Mouse (Mus musculus) kidney, postnatal 0 days (tissue): ENCODE results near the gene Immp2l. TPM values are rescaled to one million over a fixed set of nuclear protein-coding genes. Genes with fewer than 3 reads are reported as not detected.
A peak's percentile ranks its signal among the peaks of the same experiment; 100 is the strongest.

ENCODE experiments used
- ATAC-seq: fragments of 200-750 bp; cut with Nextera tagmentation; replicated peaks from 2 replicates; pipeline ENCODE4 v1.8.0; 2017; ENCODE audit warnings: low read depth, moderate number of reproducible peaks, moderate TSS enrichment, moderate library complexity; ENCODE audit not compliant: low FRiP score
- DNase-seq: peaks from one replicate; pipeline ENCODE4 v3.0.0-alpha.2; 2016; ENCODE audit warnings: low spot score
- H3K27ac ChIP-seq: fragments of 300-500 bp; sonication (generic); 2 replicates; pipeline ENCODE4 v1.5.1; 2014; ENCODE audit warnings: mild to moderate bottlenecking
- H3K27me3 ChIP-seq: fragments of 300-500 bp; sonication (generic); 2 replicates; pipeline ENCODE4 v1.6.1; 2014; ENCODE audit warnings: low read length, mixed read lengths; ENCODE audit not compliant: insufficient read depth
- H3K36me3 ChIP-seq: fragments of 300-500 bp; sonication (generic); 2 replicates; pipeline ENCODE4 v1.6.1; 2014; ENCODE audit warnings: low read length, mixed read lengths; ENCODE audit not compliant: insufficient read depth
- H3K4me1 ChIP-seq: fragments of 300-500 bp; sonication (generic); replicated peaks from 2 replicates; pipeline ENCODE4 v1.6.1; 2014; ENCODE audit warnings: antibody characterized with exemption, low read length, mixed read lengths; ENCODE audit not compliant: insufficient read depth
- H3K4me2 ChIP-seq: fragments of 300-500 bp; sonication (generic); 2 replicates; pipeline ENCODE4 v1.6.1; 2014; ENCODE audit warnings: mild to moderate bottlenecking, low read length, moderate library complexity, mixed read lengths
- H3K4me3 ChIP-seq: fragments of 300-500 bp; sonication (generic); replicated peaks from 2 replicates; pipeline ENCODE4 v1.5.1; 2014; ENCODE audit warnings: low read depth, low read length
- H3K9ac ChIP-seq: fragments of 300-500 bp; sonication (generic); 2 replicates; pipeline ENCODE4 v1.6.1; 2014; ENCODE audit warnings: low read depth, low read length
- H3K9me3 ChIP-seq: fragments of 300-500 bp; sonication (generic); replicated peaks from 2 replicates; pipeline ENCODE4 v1.6.1; 2016; ENCODE audit warnings: low read length, inconsistent platforms, mixed read lengths
- CTCF ChIP-seq: IDR thresholded peaks from 2 replicates; pipeline ENCODE4 v1.5.1; 2016; ENCODE audit warnings: antibody characterized with exemption, low read depth, mild to moderate bottlenecking, moderate library complexity
- WGBS: fragments of 180-500 bp; shearing (Covaris S2); extraction: QIAGEN DNeasy Blood & Tissue Kit; methylation state at CpG from one replicate; pipeline ENCODE4 v1.1.7; 2014; 5-methylcytosine and 5-hydroxymethylcytosine counted together
- polyA plus RNA-seq: library from polyadenylated mRNA; unstranded; fragments of >200 nt; fragmentation: Nextera tagmentation; extraction: Ambion mirVana; gene quantifications from 2 replicates; pipeline ENCODE4 v1.2.1, GENCODE M21; 2015

Gene Immp2l
- polyA plus RNA-seq, 1 experiment from 2014 or later, result 8.7 TPM

- ATAC-seq, result no peak
- H3K4me3 ChIP-seq, result no peak overlapping the region
Observed at GRCm38 (mm10) chr12:41868317-41868716, 844.4 kb downstream of the Immp2l start.

GRCm38 (mm10) chr12:41874015-41874414 lies 850.1 kb downstream of the Immp2l start:
- H3K9ac ChIP-seq, result no peak overlapping the region
- H3K27me3 ChIP-seq, result no peaks in the 10 kb centered on the region
- H3K9me3 ChIP-seq, result no peaks in the 10 kb centered on the region
- no peaks in the 10 kb centered on the region for H3K36me3 ChIP-seq
- 75% methylated on average over 2 of the region's 2 CpGs for WGBS
- TF ChIP-seq CTCF, result no peak
- no peak overlapping the region for H3K4me3 ChIP-seq
- H3K27ac ChIP-seq, result no peak overlapping the region
- no peak for ATAC-seq
- no peak for DNase-seq
- H3K4me1 ChIP-seq, result no peaks in the 10 kb centered on the region
- no peak overlapping the region for H3K4me2 ChIP-seq

More at GRCm38 (mm10) chr12:41868317-41868716, 844.4 kb downstream of the Immp2l start:
- H3K4me2 ChIP-seq, result no peak overlapping the region
- TF ChIP-seq CTCF, result no peak
- no peak overlapping the region for H3K27ac ChIP-seq
- WGBS, result 69% methylated on average over 2 of the region's 2 CpGs
- no peaks in the 10 kb centered on the region for H3K4me1 ChIP-seq
- DNase-seq, result no peak
- H3K36me3 ChIP-seq, result no peaks in the 10 kb centered on the region
- H3K9ac ChIP-seq, result no peak overlapping the region
- no peaks in the 10 kb centered on the region for H3K27me3 ChIP-seq
- H3K9me3 ChIP-seq, result peaks cover 6% of the 10 kb centered on the region; the same call in 1 of the 2 replicates

- Histone ChIP-seq H3K4me1 (no peaks in the 10 kb centered on the region), H3K36me3 (no peaks in the 10 kb centered on the region), H3K27ac (no peak overlapping the region), H3K4me3 (no peak overlapping the region), H3K9me3 (no peaks in the 10 kb centered on the region), H3K9ac (no peak overlapping the region), H3K4me2 (no peak overlapping the region), H3K27me3 (no peaks in the 10 kb centered on the region)
- WGBS, result 53% methylated on average over 5 of the region's 5 CpGs
- TF ChIP-seq CTCF, result no peak
- DNase-seq (peak; percentile 39), ATAC-seq (no peak)
Observed at GRCm38 (mm10) chr12:41877292-41877959, 853.5 kb downstream of the Immp2l start.

- Histone ChIP-seq H3K4me3 (no peak overlapping the region), H3K9me3 (no peaks in the 10 kb centered on the region), H3K27ac (no peak overlapping the region), H3K4me2 (no peak overlapping the region), H3K9ac (no peak overlapping the region), H3K4me1 (no peaks in the 10 kb centered on the region), H3K27me3 (no peaks in the 10 kb centered on the region), H3K36me3 (no peaks in the 10 kb centered on the region)
- 54% methylated on average over 3 of the region's 3 CpGs for WGBS
- ATAC-seq (no peak), DNase-seq (no peak)
- no peak for TF ChIP-seq CTCF
Observed at GRCm38 (mm10) chr12:41878493-41878892, 854.6 kb downstream of the Immp2l start.

GRCm38 (mm10) chr12:41878972-41879371 lies 855.1 kb downstream of the Immp2l start:
- H3K9me3 ChIP-seq, result no peaks in the 10 kb centered on the region
- H3K27me3 ChIP-seq, result no peaks in the 10 kb centered on the region
- H3K27ac ChIP-seq, result no peak overlapping the region
- TF ChIP-seq CTCF, result no peak
- H3K4me2 ChIP-seq, result no peak overlapping the region
- ATAC-seq, result no peak
- H3K4me1 ChIP-seq, result no peaks in the 10 kb centered on the region
- H3K4me3 ChIP-seq, result no peak overlapping the region
- no peak for DNase-seq
- H3K36me3 ChIP-seq, result no peaks in the 10 kb centered on the region
- 91% methylated on average over 1 of the region's 1 CpGs for WGBS
- no peak overlapping the region for H3K9ac ChIP-seq

- Histone ChIP-seq H3K9me3 (no peaks in the 10 kb centered on the region), H3K27me3 (no peaks in the 10 kb centered on the region), H3K9ac (no peak overlapping the region), H3K4me3 (no peak overlapping the region), H3K27ac (no peak overlapping the region), H3K36me3 (no peaks in the 10 kb centered on the region), H3K4me2 (no peak overlapping the region), H3K4me1 (no peaks in the 10 kb centered on the region)
- DNase-seq, result no peak
- no peak for ATAC-seq
- no peak for TF ChIP-seq CTCF
- WGBS, result 70% methylated on average over 1 of the region's 1 CpGs
Observed at GRCm38 (mm10) chr12:41879412-41879811, 855.5 kb downstream of the Immp2l start.

- ATAC-seq (no peak), DNase-seq (no peak)
- WGBS, result 87% methylated on average over 3 of the region's 3 CpGs
- H3K4me2 ChIP-seq, result no peak overlapping the region
- H3K36me3 ChIP-seq, result no peaks in the 10 kb centered on the region
- no peak overlapping the region for H3K9ac ChIP-seq
- no peaks in the 10 kb centered on the region for H3K27me3 ChIP-seq
- no peaks in the 10 kb centered on the region for H3K9me3 ChIP-seq
- no peaks in the 10 kb centered on the region for H3K4me1 ChIP-seq
- TF ChIP-seq CTCF, result no peak
- no peak overlapping the region for H3K4me3 ChIP-seq
- no peak overlapping the region for H3K27ac ChIP-seq
Observed at GRCm38 (mm10) chr12:41880833-41881232, 856.9 kb downstream of the Immp2l start.
